Mouse (Mus musculus): ENCODE measurements around the gene Dst. TPM values are rescaled to one million over a fixed set of nuclear protein-coding genes. Genes with fewer than 3 reads are reported as not detected.
"Not testable (repeated sequence)": the region's sequence is repeated elsewhere in the genome, so short reads cannot be mapped to it uniquely, and the experiment has no call there.

The Dst gene
- total RNA-seq, 2 experiments from 2014 or later, result 317 TPM

DNA sequence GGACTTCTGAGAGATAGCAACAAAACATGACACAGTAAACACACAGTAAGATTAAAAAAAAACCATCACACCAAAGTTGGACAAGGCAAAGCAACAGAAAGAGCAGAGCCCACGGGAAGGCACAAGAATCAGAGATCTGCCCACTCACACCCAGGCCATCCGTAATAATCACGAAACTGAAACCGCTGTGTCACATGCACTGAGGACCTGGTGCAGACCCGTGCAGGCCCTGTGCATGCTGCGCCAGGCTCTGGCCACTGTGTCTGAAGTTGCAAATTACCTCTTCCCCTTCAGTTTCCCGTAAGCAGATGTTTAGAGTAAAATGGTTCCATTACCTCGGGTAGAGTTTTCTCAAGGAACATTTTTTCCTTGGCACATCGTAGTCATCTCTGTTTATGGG, 389.6 kb downstream of the Dst start:
- intact Hi-C loops (cut with DNase I), result no loop called here

DNA sequence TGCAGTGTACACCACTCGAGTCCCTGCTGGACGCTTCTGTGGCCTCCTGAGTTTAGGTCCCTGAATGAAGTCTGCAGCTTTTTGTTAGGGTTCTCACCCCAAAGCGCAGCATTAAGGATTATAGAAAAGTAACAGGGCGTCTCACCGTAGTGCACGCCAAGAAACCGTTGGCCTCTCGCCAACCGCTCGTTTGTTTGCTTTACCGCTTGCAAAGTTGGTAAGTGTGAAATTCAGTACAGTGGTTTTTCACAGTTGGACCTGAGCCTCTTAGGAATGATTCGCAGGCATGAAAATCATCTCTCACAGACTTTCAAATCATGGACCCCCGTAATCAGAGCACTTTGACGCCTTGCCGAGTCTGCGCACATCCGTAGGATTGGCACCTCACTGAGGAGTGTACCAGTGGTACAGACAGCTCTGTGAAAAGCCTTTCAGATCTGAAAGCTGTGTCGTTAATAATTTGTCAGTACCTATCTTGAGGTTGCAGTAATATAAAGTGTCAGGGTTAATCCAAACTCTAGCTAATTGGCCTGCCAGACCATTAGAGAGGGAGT, 390.7 kb downstream of the Dst start:
- intact Hi-C loops (cut with DNase I), result no loop called here
- peak; percentile 47 to 55 for DNase-seq

More for the DNA sequence above, 389.6 kb downstream of the Dst start:
- DNase-seq, result no peak

DNA sequence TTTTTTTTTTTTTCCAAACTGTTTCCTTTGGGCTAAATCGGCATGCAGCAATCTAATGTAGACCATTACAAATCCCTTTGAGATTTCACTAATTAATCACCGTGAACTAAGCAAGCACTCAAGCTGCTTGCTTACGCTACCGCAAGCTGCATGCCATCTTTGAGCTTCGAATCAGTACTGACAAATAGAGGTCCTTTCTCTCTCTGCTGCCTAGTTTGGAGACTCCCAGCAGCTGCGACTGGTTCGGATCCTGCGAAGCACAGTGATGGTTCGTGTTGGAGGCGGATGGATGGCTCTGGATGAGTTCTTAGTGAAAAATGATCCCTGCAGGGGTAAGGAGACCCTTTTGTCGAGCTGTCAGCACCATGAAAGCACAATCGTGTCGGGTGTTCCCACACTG, 391.5 kb downstream of the Dst start:
- intact Hi-C loops (cut with DNase I), result no loop called here
- DNase-seq, result no peak

DNA sequence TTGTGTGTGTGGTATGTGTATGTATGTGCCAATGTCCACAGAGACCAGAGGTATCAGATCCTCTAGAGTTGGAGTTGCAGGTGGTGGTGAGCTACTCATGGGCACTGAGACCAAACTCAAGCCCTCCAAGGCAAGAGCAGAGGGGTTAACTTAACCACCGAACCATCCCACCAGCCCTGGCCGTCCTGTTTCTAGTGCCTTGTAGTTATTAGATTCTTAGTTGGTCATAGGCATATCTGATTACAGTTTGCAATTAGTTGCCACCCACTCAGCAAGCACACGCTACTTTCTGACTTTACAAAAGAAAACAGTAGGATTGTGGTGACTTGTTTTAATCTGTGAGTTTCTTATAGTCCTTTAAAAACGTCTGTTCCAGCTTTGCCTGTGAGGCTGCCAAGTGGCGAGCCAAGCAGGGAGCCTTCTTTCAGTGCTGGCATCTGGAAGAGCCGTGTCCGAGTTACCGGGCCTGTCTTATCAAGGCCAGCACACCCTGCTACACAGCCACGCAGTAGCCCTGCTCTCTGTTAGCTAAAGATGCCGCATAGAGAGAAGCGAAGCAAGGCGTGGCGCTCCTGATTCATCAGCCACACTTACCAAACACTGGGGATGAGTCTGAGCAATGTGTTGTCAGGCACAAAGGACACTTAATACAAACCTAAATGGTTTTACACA, 392.4 kb downstream of the Dst start:
- intact Hi-C loops (cut with DNase I), result loop anchor here (5.0 kb wide), 1 partner anchor 107 kb away; no protein-coding TSS in a partner anchor
- peak in 1 of 2 experiments; percentile 26 for DNase-seq

DNA sequence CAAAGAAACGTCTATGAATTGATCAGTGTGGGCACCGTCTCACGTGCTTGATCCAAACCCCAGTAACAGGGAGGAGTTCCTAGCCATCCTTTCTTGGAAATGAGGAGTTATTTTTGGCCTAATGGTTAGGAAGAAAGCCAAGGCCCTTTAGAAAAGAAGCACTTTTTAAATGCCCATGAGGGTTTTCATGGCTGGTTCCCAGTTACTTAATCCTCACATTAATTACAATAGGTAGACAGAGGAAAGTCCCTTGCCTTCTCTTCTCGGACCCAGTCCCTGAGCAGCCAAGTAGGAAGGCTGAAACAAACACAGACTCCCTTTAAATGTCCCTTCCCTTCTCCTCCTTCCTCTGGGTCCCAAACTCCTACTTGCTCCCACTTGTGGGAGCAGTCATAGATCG, 396.2 kb downstream of the Dst start:
- no peak for DNase-seq
- intact Hi-C loops (cut with DNase I), result loop anchor here (5.0 kb wide), 1 partner anchor 103 kb away; no protein-coding TSS in a partner anchor

DNA sequence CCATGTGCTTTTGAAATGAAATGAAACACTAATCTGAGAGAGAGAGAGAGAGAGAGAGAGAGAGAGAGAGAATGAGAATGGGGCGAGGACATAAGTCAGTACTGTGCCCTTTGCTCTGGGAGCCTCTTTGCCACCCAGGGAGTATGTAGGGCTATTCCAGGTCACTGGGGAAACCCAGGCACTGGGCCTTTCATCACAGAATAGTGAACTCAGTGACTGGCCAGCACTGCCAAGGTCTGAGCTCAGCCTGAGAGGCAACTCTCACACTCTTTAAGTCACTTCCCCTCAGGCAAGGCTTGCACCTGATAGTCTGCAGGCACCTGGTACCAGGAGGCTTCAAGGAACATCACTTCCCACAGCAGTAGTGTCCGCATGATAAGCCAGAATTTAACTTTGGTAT, 398.7 kb downstream of the Dst start:
- DNase-seq, result no peak
- intact Hi-C loops (cut with DNase I), result no loop called here

DNA sequence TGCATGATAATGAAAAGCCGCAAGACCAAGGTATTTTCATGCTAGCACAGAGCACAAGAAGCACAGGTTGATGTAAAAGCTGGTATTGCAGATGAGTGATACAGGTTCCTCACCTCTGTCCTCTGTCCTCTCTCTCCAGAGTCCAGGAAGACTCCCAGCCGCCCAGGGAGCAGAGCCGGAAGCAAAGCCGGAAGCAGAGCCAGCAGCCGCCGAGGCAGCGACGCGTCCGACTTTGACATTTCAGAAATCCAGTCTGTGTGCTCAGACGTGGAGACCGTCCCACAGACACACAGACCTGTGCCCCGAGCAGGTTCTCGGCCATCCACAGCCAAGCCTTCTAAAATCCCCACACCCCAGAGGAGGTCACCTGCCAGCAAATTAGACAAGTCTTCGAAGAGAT, 399.2 kb downstream of the Dst start:
- DNase-seq, result no peak
- intact Hi-C loops (cut with DNase I), result no loop called here

DNA sequence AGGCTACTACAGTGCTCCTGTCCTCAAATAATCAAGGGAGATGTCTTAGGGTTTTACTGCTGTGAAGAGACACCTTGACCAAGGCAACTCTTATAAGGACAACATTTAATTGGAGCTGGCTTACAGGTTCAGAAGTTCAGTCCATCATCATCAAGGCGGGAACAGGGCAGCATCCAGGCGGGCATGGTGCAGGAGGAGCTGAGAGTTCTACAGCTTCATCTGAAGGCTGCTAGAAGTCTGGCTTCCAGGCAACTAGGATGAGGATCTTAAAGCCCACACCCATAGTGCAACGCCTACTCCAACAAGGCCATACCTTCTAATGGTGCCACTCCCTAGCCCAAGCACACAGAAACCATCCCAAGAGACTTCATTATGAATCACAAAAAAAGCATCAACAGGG, 400.8 kb downstream of the Dst start:
- not testable (repeated sequence) for DNase-seq

DNA sequence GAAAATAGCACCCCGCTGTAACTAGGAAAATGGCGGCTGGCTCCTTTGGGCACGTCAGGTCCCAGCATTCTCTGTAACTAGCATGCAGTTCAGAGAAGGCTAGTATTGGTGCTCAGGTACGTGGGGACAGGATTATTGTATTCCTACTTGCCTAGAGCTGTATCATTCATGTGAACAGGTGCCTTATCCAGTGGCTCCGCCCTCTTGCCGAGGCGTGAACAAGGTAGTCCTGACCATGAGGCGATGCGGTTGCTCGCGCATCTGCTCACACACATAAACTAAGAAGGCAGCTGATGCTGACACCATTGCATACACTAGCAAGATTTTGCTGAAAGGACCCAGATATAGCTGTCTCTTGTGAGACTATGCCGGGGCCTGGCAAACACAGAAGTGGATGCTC, 401.4 kb downstream of the Dst start:
- no peak for DNase-seq
- intact Hi-C loops (cut with DNase I), result no loop called here

More for the DNA sequence above, 400.8 kb downstream of the Dst start:
- intact Hi-C loops (cut with DNase I), result not testable (repeated sequence)

DNA sequence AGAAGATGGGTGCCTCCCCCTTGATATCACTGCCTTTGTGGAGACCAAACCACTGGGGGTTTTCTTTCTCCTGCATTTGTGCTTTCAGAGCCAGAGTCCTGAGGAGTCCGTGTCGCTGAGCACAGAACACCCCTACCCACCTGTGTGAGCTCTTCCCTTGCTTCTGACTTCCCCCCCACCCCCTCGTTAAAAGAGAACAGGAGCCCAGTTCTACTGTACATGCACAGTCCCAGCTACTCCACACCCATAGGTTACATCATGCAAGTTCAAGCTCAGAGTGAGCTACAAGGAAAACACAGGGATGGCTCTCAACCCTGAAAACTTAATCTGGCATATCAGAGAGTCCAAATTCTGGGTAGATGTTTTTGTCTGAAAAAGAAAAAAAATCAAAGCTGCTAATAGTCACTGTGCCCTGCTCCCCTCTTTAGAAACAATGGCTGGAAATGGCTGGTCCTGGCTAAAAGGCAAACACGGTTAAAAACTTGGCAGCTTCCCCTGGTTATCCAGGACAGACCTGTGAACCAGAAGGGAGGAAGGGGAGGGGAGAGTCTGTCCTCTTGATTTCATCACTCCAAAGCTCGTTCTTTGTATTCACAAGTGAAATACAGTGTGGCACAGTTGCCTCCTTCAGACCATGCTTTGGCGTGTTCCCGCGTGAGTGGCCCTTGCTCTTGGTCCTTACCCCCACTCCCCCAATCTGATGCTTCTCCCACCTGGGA, 402.7 kb downstream of the Dst start:
- peak in 1 of 2 experiments; percentile 34 for DNase-seq
- intact Hi-C loops (cut with DNase I), result no loop called here

DNA sequence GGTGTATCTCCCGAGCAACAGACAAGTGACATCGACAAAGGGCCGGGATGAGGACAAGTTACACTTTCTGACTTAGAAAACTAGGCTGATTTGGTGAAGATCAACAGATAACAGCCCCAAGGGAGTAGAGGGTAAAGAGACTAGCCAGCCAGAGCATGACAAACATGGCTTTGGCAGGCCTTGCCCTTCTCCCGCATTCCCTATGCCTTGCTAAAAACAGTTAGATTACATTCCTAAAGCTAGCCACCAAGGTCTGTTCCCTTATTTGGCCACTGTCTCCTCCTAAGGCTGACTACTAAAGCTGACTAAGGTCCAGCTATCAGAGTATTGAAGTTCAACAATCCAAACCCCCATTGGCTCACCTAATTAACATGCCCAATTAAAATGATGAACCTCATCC, 404.8 kb downstream of the Dst start:
- intact Hi-C loops (cut with DNase I), result no loop called here
- DNase-seq, result no peak

DNA sequence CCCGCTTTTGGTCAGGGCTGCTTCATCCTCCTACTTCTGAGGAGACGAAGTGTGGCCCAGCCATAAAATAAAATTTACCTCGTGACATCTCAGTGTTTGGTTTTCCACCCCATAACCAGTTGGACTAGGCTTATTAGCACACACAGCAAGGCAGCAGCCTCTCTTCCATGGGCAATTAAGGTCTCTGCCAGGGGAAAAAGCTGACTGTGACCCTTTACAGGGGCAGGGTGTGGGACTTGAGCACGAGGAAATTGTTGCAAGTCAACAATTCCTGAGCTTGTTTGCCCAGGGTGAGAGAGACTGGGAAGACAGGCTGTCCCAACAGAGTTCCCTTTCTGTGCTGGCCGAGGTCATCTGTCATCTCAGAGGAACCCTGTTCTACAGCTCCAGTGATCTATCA, 407.4 kb downstream of the Dst start:
- no peak for DNase-seq
- intact Hi-C loops (cut with DNase I), result no loop called here

DNA sequence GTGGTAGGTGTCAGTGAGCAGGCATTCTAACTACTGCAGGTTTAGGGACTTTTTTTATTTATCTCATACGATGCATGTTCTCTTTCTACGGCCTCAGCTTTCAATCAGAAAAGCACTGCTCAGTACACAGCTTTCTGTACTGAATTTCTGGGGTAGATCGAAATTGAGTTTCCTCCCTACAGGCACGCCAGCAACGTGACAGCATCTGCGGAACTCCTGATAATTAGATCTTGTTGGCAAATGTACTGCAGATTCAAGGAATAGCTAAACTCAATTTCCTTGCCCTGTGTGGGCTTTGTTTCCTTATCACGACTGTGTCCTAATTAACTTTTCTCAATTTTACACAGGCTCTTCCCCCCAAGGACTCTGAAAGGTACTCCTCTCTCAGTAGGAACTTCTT, 416.2 kb downstream of the Dst start:
- intact Hi-C loops (cut with DNase I), result no loop called here
- no peak for DNase-seq

DNA sequence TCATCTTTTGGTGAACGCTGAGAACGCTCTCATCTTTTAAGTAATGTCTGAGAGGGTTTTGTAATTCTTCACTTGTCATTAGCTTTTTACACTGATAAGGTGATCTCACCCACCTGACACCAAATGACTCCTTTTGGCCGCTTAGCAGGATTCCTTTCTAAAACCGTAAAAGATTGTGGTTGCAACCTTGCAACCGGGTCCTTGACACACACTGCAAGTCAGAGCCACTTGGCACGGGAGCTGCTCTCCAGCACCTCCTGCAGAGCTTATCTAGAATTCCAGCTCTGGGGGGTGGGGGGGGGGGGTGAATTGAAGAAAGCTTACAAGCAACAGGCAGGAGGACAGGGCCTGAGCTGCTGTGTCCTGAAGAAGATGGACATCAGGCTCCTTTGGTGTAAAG, 420.6 kb downstream of the Dst start:
- peak in 1 of 2 experiments; percentile 48 for DNase-seq
- intact Hi-C loops (cut with DNase I), result no loop called here

DNA sequence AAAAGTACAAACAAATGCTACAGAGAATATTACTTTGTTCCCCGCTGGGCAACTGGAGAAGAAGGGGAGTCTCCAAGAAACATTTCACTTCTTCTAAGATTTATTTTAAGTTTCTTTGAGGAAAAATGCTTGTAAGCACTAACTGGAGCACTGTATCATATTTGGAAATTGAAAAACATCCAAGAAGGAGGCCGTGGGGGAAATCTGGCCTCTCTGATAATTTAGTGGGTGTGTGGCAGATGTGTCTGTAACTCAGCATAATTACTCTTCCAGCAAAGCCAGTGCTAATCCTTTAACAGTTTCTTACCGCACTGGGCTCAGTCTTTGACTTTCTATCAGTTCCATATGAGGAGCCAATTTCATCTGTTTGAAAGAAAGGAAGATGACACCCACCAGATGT, 423.7 kb downstream of the Dst start:
- no peak for DNase-seq
- intact Hi-C loops (cut with DNase I), result no loop called here

Small RNA genes within 50 kb of the gene (microRNA-seq; reads per million reads assigned to microRNA genes)
- 0.27 to 0.48 reads per million in 2 experiments for gene Mir6896

Other genes with a start within 250 kb of the Dst start
- gene Prim2, start 238.4 kb upstream of the Dst start, total RNA-seq (2021), result 1 to 10 TPM; 2.9 to 4.3 TPM
- gene Rab23, start 188.3 kb upstream of the Dst start, total RNA-seq (2021), result 10 to 100 TPM; 10.8 to 11.5 TPM
- 10 to 100 TPM; 31.5 to 37.6 TPM for gene Bag2, start 150.4 kb upstream of the Dst start, total RNA-seq (2021)
- gene Zfp451, start 93.6 kb upstream of the Dst start, total RNA-seq (2021), result 10 to 100 TPM; 16.3 to 19.4 TPM
- 1 to 10 TPM; 2.2 to 2.7 TPM for gene Bend6, start 409 bp upstream of the Dst start, total RNA-seq (2021)